Mouse (Mus musculus): ENCODE results near the gene Mrap. TPM values are rescaled to one million over a fixed set of nuclear protein-coding genes. Genes with fewer than 3 reads are reported as not detected.

Gene Mrap
- total and polyA plus RNA-seq, 2 experiments from 2014 or later = 49.8 to 57.5 TPM

GRCm38 (mm10) chr16:90735611-90736010 lies 2.4 kb upstream of the Mrap start:
- 60% methylated on average over 4 of the region's 4 CpGs for WGBS
- Histone ChIP-seq H3K27me3 (ENCODE audit: control insufficient read depth, insufficient read depth, low read length) (no peaks in the 10 kb centered on the region), H3K4me3 (ENCODE audit: low read depth, low read length) (no peak overlapping the region), H3K4me1 (ENCODE audit: control insufficient read depth, insufficient read depth) (0 out of 2 replicates have a peak, but pooled peaks cover 3% of the 10 kb centered on the region), H3K27ac (ENCODE audit: low read depth) (no peak overlapping the region), H3K9me3 (replicated peaks; ENCODE audit: control insufficient read depth, low read length) (0 out of 2 replicates have a peak, but pooled peaks cover 4% of the 10 kb centered on the region), H3K36me3 (replicated peaks; ENCODE audit: control insufficient read depth, insufficient read depth, low read length) (no peaks in the 10 kb centered on the region), H3K4me2 (ENCODE audit: low read depth, low read length) (no peak overlapping the region), H3K9ac (replicated peaks; ENCODE audit: low read depth, low read length) (no peak overlapping the region)
- ATAC-seq (ENCODE audit: insufficient read depth, low read depth) = no peak
- no peak for DNase-seq (ENCODE audit: low spot score)
- no peak for TF ChIP-seq CTCF (IDR thresholded peaks at IDR 0.05; ENCODE audit: low read depth)
- no peak for TF ChIP-seq EP300 (IDR thresholded peaks at IDR 0.05; ENCODE audit: low read depth)

- H3K9me3 ChIP-seq (replicated peaks; ENCODE audit: control insufficient read depth, low read length) = no peaks in the 10 kb centered on the region
- no peak overlapping the region for H3K4me3 ChIP-seq (ENCODE audit: low read depth, low read length)
- H3K4me2 ChIP-seq (ENCODE audit: low read depth, low read length) = no peak overlapping the region
- 42% methylated on average over 10 of the region's 10 CpGs for WGBS
- TF ChIP-seq CTCF (IDR thresholded peaks at IDR 0.05; ENCODE audit: low read depth) (no peak), EP300 (IDR thresholded peaks at IDR 0.05; ENCODE audit: low read depth) (no peak)
- no peaks in the 10 kb centered on the region for H3K36me3 ChIP-seq (replicated peaks; ENCODE audit: control insufficient read depth, insufficient read depth, low read length)
- no peak overlapping the region for H3K27ac ChIP-seq (ENCODE audit: low read depth)
- 0 out of 2 replicates have a peak, but pooled peaks cover 3% of the 10 kb centered on the region for H3K4me1 ChIP-seq (ENCODE audit: control insufficient read depth, insufficient read depth)
- no peak for ATAC-seq (ENCODE audit: insufficient read depth, low read depth)
- no peak for DNase-seq (ENCODE audit: low spot score)
- no peaks in the 10 kb centered on the region for H3K27me3 ChIP-seq (ENCODE audit: control insufficient read depth, insufficient read depth, low read length)
- H3K9ac ChIP-seq (replicated peaks; ENCODE audit: low read depth, low read length) = no peak overlapping the region
These were observed 1.2 kb upstream of the Mrap start for GRCm38 (mm10) chr16:90736672-90737270.

DNA sequence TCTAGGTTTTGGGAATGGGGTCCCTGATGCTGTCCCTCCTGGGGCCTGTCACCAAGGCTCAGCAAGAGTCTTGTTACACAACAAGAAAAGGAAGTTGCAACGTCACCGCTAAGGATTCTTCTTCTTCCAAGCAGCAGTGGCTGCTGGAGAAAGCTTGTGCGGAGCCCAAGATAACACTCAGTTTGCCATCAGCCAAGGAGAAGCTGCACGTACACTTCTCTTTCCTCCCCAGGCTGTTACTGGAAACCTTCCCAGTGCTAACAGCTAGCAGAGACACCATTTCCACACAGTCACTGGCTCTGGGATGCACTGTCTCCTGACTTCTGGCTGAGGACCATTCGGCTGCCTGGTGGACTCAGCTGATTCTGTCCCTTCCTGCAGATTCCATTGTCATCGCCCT lies 9.1 kb downstream of the Mrap start:
- no peak overlapping the region for H3K9ac ChIP-seq (replicated peaks; ENCODE audit: low read depth, low read length)
- ATAC-seq (ENCODE audit: insufficient read depth, low read depth) (peak; percentile 37; the same call in 1 of the 2 replicates), DNase-seq (ENCODE audit: low spot score) (peak; percentile 46)
- H3K4me1 ChIP-seq (ENCODE audit: control insufficient read depth, insufficient read depth) = peaks cover 17% of the 10 kb centered on the region
- no peak overlapping the region for H3K4me3 ChIP-seq (ENCODE audit: low read depth, low read length)
- no peaks in the 10 kb centered on the region for H3K9me3 ChIP-seq (replicated peaks; ENCODE audit: control insufficient read depth, low read length)
- peak overlapping the region; percentile 27 for H3K27ac ChIP-seq (ENCODE audit: low read depth)
- no peak overlapping the region for H3K4me2 ChIP-seq (ENCODE audit: low read depth, low read length)
- peaks cover 11% of the 10 kb centered on the region for H3K36me3 ChIP-seq (replicated peaks; ENCODE audit: control insufficient read depth, insufficient read depth, low read length)
- TF ChIP-seq EP300 (IDR thresholded peaks at IDR 0.05; ENCODE audit: low read depth) (no peak), CTCF (IDR thresholded peaks at IDR 0.05; ENCODE audit: low read depth) (no peak)
- WGBS = 42% methylated on average over 6 of the region's 6 CpGs
- no peaks in the 10 kb centered on the region for H3K27me3 ChIP-seq (ENCODE audit: control insufficient read depth, insufficient read depth, low read length)

GRCm38 (mm10) chr16:90748169-90748568 lies 10.2 kb downstream of the Mrap start:
- Histone ChIP-seq H3K4me2 (ENCODE audit: low read depth, low read length) (no peak overlapping the region), H3K9ac (replicated peaks; ENCODE audit: low read depth, low read length) (no peak overlapping the region), H3K27ac (ENCODE audit: low read depth) (no peak overlapping the region), H3K27me3 (ENCODE audit: control insufficient read depth, insufficient read depth, low read length) (no peaks in the 10 kb centered on the region), H3K4me1 (ENCODE audit: control insufficient read depth, insufficient read depth) (peaks cover 17% of the 10 kb centered on the region), H3K36me3 (replicated peaks; ENCODE audit: control insufficient read depth, insufficient read depth, low read length) (peaks cover 16% of the 10 kb centered on the region), H3K9me3 (replicated peaks; ENCODE audit: control insufficient read depth, low read length) (no peaks in the 10 kb centered on the region), H3K4me3 (ENCODE audit: low read depth, low read length) (no peak overlapping the region)
- no peak for TF ChIP-seq EP300 (IDR thresholded peaks at IDR 0.05; ENCODE audit: low read depth)
- no peak for TF ChIP-seq CTCF (IDR thresholded peaks at IDR 0.05; ENCODE audit: low read depth)
- ATAC-seq (ENCODE audit: insufficient read depth, low read depth) = no peak
- 87% methylated on average over 7 of the region's 7 CpGs for WGBS
- no peak for DNase-seq (ENCODE audit: low spot score)

- no peak overlapping the region for H3K27ac ChIP-seq (ENCODE audit: low read depth)
- H3K4me1 ChIP-seq (ENCODE audit: control insufficient read depth, insufficient read depth) = peaks cover 10% of the 10 kb centered on the region
- TF ChIP-seq EP300 (IDR thresholded peaks at IDR 0.05; ENCODE audit: low read depth) (no peak), CTCF (IDR thresholded peaks at IDR 0.05; ENCODE audit: low read depth) (no peak)
- H3K27me3 ChIP-seq (ENCODE audit: control insufficient read depth, insufficient read depth, low read length) = no peaks in the 10 kb centered on the region
- H3K4me3 ChIP-seq (ENCODE audit: low read depth, low read length) = no peak overlapping the region
- no peak for DNase-seq (ENCODE audit: low spot score)
- H3K9ac ChIP-seq (replicated peaks; ENCODE audit: low read depth, low read length) = no peak overlapping the region
- H3K36me3 ChIP-seq (replicated peaks; ENCODE audit: control insufficient read depth, insufficient read depth, low read length) = peaks cover 47% of the 10 kb centered on the region
- 87% methylated on average over 13 of the region's 13 CpGs for WGBS
- no peak for ATAC-seq (ENCODE audit: insufficient read depth, low read depth)
- H3K4me2 ChIP-seq (ENCODE audit: low read depth, low read length) = no peak overlapping the region
- no peaks in the 10 kb centered on the region for H3K9me3 ChIP-seq (replicated peaks; ENCODE audit: control insufficient read depth, low read length)
These were observed 15.5 kb downstream of the Mrap start for GRCm38 (mm10) chr16:90753386-90753941.

Data from heart, postnatal 0 days (tissue).